Mouse (Mus musculus): ENCODE data around the gene Abcb1a. TPM values are rescaled to one million over a fixed set of nuclear protein-coding genes. Genes with fewer than 3 reads are reported as not detected.

Abcb1a gene
- polyA plus RNA-seq (2012; ENCODE audit: low replicate concordance), result 0.33 TPM in 1 of 2 replicates, not detected in the other

DNA sequence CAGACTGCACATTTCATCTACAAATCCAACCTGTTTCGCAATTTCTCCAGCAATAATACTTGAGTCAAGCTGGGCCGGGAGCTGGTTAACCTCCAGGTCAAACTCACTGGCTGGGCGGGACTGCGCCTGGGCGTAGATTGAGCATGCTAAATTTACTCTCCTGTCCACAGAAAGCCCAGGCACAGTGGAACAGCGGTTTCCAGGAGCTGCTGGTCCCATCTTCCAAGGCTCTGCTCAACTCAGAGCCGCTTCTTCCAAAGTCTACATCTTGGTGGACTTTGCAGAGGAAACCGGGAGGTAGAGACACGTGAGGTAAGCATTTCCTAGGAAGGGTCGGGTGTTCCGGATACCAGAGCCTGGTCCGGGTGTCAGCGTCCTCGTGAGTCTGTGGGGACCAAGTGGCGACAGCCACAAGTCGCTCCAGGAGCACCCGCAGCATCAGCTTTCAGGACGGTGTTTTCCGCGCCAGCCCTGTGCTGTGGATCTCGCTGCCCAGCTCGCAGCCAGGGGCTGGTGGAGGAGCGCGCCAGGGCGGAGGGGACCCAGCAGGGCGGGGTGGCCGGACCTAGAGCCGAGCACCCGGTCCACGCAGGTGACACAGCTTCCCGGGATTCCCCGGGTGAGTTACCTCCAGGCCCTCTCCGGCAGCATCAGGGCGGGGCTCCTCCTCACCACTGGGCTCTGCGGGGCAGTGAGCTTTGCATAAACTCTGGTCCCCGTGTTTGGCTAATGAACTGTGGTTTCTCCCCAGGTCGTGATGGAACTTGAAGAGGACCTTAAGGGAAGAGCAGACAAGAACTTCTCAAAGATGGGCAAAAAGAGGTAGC lies at the start of gene Abcb1a:
Gene Abcb1a, plus strand, starts transcription at position 167 of the 827 bp plus-strand sequence.

DNA sequence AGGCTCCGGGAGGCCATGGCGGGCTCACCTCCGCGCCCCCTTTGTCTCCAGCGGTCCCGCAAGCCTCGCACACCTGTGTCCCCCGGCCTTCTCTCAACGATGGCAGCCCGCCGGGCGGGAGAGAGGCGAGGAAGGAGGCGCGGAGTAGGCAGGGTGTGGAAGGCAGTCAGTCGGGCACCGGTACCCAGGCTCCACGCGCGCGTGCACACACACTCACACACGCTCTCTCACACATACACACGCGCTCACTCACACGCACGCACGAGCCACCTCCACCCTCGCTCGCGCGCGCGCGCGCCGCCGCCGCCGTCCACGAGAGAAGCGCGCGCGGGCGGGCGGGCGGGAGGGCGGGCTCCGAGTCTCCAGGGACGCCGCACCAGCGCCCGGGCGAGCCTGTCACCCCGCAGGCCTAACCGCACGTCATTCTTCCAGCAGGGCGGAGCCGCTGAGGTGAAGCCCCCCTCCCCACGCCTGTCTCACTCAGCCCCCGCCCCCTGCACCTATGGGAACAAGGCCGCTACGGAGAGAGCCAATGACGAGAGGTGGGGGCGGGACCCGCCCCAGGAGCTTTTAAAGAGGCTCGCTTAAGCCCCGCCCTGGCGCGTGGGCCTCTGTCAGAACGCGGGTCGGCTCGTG lies 37.2 kb upstream of the Abcb1a start, which contains the start of gene Rundc3b:
Gene Rundc3b, minus strand, starts transcription at position 357 of the 636 bp plus-strand sequence.

Other genes with a start within 250 kb of the Abcb1a start
- 15.9 and 36.2 TPM in 2 replicates for gene Dbf4, start 237.4 kb upstream of the Abcb1a start, polyA plus RNA-seq (2012; ENCODE audit: low replicate concordance)
- gene Slc25a40, start 237.2 kb upstream of the Abcb1a start, polyA plus RNA-seq (2012; ENCODE audit: low replicate concordance), result 2.1 and 2.7 TPM in 2 replicates
- 0.11 and 0.21 TPM in 2 replicates for gene Rundc3b, start 37.1 kb upstream of the Abcb1a start, polyA plus RNA-seq (2012; ENCODE audit: low replicate concordance)
- 0.44 and 1.0 TPM in 2 replicates for gene Abcb1b, start 138.1 kb downstream of the Abcb1a start, polyA plus RNA-seq (2012; ENCODE audit: low replicate concordance)
- gene Abcb4, start 233.6 kb downstream of the Abcb1a start, polyA plus RNA-seq (2012; ENCODE audit: low replicate concordance), result 23.3 and 76.1 TPM in 2 replicates